19 mouse cellular contexts compared by ENCODE assay signal in the genomic region with DNA sequence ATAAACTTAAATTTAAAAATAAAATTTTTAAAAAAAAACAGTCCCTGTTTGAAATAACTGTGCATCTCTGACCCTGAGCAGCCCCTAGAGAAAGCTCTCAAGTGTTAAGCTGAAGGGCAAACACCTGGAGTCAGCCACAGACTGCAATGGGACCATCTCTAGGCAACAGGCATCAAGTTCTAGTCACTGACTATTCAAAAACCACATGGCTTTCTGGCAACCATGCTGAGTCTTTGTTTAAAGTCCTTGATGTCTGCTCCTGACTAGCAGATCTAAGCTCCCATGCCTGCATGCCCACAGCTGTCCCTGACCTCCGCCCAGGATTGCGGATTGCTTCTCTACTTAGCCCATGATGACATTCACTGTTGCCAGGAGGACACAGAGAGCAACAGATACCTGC.
DNase-seq lines count a peak whose midpoint lies in the region; ATAC-seq and TF ChIP-seq lines count a peak whose summit lies in the region.
"Had no signal": no experiment of that assay in that cellular context is flagged by ENCODE, and none has a peak within 500 bp of the region (broad histone marks: within the 10 kb centered on the region; RNA-seq: fewer than 3 reads in every experiment).

No protein-coding gene starts in this region.

- no peak overlapping the region for H3K4me3 ChIP-seq in layer of hippocampus, adult 2 months
- H3K4me3 ChIP-seq: embryonic facial prominence, embryonic 13.5 days; forebrain, embryonic 13.5 days; heart, adult 2 months; heart, embryonic 15.5 days; hindbrain, embryonic 13.5 days had no signal

- ATAC-seq in monocyte, adult 5-6 weeks (replicated peaks; ENCODE audit: insufficient number of reproducible peaks, low FRiP score, low TSS enrichment, poor library complexity, severe bottlenecking): no peak
- ATAC-seq: forebrain, embryonic 13.5 days; forebrain, postnatal 0 days had no signal

- TF ChIP-seq CTCF in layer of hippocampus, adult 2 months (conservative IDR thresholded peaks at IDR 0.05): no peak

- H3K27ac ChIP-seq in layer of hippocampus, adult 2 months: peak overlapping the region; percentile 86
- H3K27ac ChIP-seq: embryonic facial prominence, embryonic 13.5 days; forebrain, embryonic 13.5 days; heart, adult 2 months; heart, embryonic 15.5 days; hindbrain, embryonic 13.5 days had no signal

- no peak for DNase-seq in layer of hippocampus, adult 2 months (ENCODE audit: low spot score in 2 of 2)
- no peak for DNase-seq in layer of hippocampus, postnatal 10 days (ENCODE audit: low spot score in 2 of 2)
- DNase-seq in thymus, postnatal 0 days (ENCODE audit: low spot score): peak; percentile 35
- DNase-seq in thymus, postnatal 36 days: no peak
- DNase-seq in ZHBTc4 (ENCODE audit: low read depth, low spot score): peak; percentile 61
- DNase-seq in cerebellum, postnatal 25 days: no peak
- DNase-seq: adrenal gland, postnatal 10 days; cerebellum, adult 11-12 months; cerebellum, adult 9-10 months; cerebellum, postnatal 36 days; forebrain, postnatal 0 days; gastrocnemius, postnatal 14 days; heart, adult 2 months; heart, postnatal 14 days had no signal

Comparison
In these comparisons a context has a peak if more than half of its experiments do, and no peak if none do; other contexts are left out.
1. DNase-seq: peak in thymus, postnatal 0 days (single experiment) and ZHBTc4 (single experiment); none in layer of hippocampus, adult 2 months (0 of 2), layer of hippocampus, postnatal 10 days (0 of 2), thymus, postnatal 36 days (0 of 2) and cerebellum, postnatal 25 days (0 of 2).